Mouse (Mus musculus) ES-CJ7 (cell line): ENCODE results near the gene Magi1.

Experiments
- DNase-seq: peaks from one replicate; pipeline ENCODE4 v3.0.0; 2011; ENCODE audit warnings: low read depth, low spot score

Gene Magi1

GRCm38 (mm10) chr6:94257831-94258173, 25.9 kb downstream of the Magi1 start:
- peak; percentile 73 for DNase-seq

GRCm38 (mm10) chr6:94256982-94257830, 26.5 kb downstream of the Magi1 start:
- no peak for DNase-seq

- DNase-seq = peak; percentile 22
Measured at GRCm38 (mm10) chr6:94253943-94254342, 29.8 kb downstream of the Magi1 start.

- DNase-seq = peak; percentile 84
Measured at GRCm38 (mm10) chr6:94251358-94251945, 32.3 kb downstream of the Magi1 start.

GRCm38 (mm10) chr6:94249286-94249790, 34.4 kb downstream of the Magi1 start:
- no peak for DNase-seq

GRCm38 (mm10) chr6:94241251-94241650, 42.5 kb downstream of the Magi1 start:
- no peak for DNase-seq

GRCm38 (mm10) chr6:94238643-94239042, 45.1 kb downstream of the Magi1 start:
- no peak for DNase-seq

- no peak for DNase-seq
Measured at GRCm38 (mm10) chr6:94236899-94237298, 46.8 kb downstream of the Magi1 start.

GRCm38 (mm10) chr6:94232243-94232785, 51.4 kb downstream of the Magi1 start:
- DNase-seq = no peak

GRCm38 (mm10) chr6:94231831-94232230, 51.9 kb downstream of the Magi1 start:
- DNase-seq = no peak

GRCm38 (mm10) chr6:94231367-94231766, 52.4 kb downstream of the Magi1 start:
- DNase-seq = no peak

GRCm38 (mm10) chr6:94230918-94231317, 52.8 kb downstream of the Magi1 start:
- DNase-seq = no peak

GRCm38 (mm10) chr6:94230129-94230528, 53.6 kb downstream of the Magi1 start:
- no peak for DNase-seq

- no peak for DNase-seq
Measured at GRCm38 (mm10) chr6:94226262-94226661, 57.5 kb downstream of the Magi1 start.

GRCm38 (mm10) chr6:94225832-94226231, 57.9 kb downstream of the Magi1 start:
- DNase-seq = no peak

- DNase-seq = no peak
Measured at GRCm38 (mm10) chr6:94225091-94225490, 58.6 kb downstream of the Magi1 start.

GRCm38 (mm10) chr6:94222253-94222652, 61.5 kb downstream of the Magi1 start:
- DNase-seq = no peak

- DNase-seq = no peak
Measured at GRCm38 (mm10) chr6:94221750-94222149, 62.0 kb downstream of the Magi1 start.

GRCm38 (mm10) chr6:94218076-94218475, 65.6 kb downstream of the Magi1 start:
- DNase-seq = no peak

- DNase-seq = no peak
Measured at GRCm38 (mm10) chr6:94215834-94216233, 67.9 kb downstream of the Magi1 start.

- no peak for DNase-seq
Measured at GRCm38 (mm10) chr6:94214895-94215538, 68.7 kb downstream of the Magi1 start.

GRCm38 (mm10) chr6:94205926-94206325, 77.8 kb downstream of the Magi1 start:
- peak; percentile 61 for DNase-seq
